Mouse (Mus musculus) neural tube, embryonic 10.5 days (tissue): Measurements from ENCODE around the gene Hmcn2.

ENCODE experiments used
- DNase-seq: peaks from one replicate; pipeline ENCODE4 v3.0.0-alpha.2; 2017; ENCODE audit warnings: low spot score; ENCODE audit errors: extremely low spot score

Hmcn2 gene

DNA sequence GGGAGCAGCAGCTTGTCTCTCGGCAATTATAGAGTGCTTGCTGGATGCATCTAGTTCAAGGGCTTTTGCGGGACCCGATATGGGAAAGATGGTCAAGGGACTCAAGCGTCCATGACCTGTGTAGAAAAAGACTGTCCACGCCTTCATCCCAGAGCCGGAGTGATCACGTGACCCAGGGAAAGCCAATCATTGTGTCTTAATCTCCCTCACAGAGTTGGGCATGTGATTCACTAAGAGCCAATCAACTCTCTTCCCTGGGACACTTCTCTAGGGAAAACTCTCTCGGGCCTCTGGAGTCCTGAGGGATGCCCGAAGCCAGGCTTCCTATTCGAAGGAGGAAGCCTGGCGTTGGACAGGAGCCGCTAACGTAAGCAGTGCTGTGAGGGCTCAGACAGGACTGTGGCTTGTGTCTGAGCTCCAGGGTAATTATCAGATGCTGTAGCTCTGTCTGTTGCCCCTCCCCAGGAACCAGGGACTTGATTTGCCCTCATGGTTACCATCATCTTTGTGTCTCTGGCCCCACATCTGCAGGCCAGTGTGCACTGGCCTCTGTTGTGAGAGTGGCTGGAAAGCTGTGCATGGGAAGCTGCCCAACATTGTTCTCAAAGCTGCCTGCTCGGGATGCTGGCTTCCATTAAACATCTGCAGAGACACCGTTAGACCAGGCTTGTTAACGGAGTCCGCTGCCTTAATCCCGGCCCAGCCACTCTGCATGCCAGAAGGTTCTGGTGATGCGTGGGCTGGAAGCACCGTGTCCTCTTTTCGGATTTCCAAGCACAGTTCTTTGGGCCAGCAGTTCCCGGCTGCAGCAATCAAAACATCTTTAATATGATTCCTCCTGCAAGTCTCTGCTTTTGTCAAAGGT lies 9.2 kb upstream of the Hmcn2 start:
- DNase-seq: no peak

DNA sequence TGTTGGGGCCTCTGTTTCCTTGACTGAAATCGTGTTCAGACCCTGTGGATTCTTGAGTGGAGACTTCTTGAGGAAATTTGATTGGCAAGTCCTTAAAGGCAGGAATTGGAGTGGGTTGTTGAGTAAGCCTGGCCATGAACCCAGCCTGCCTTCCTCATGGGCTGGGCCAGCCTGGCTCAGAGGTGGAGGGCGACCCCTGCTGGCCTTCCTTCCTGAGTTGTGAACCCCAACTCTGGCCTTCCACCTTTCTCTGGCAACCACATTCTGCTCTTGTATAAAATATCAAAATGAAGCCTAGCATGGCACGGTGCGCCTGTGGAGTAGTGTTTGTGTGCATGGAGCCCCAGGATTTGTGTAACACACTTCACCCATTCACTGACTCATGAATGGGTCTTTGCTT lies 8.5 kb upstream of the Hmcn2 start:
- no peak for DNase-seq

DNA sequence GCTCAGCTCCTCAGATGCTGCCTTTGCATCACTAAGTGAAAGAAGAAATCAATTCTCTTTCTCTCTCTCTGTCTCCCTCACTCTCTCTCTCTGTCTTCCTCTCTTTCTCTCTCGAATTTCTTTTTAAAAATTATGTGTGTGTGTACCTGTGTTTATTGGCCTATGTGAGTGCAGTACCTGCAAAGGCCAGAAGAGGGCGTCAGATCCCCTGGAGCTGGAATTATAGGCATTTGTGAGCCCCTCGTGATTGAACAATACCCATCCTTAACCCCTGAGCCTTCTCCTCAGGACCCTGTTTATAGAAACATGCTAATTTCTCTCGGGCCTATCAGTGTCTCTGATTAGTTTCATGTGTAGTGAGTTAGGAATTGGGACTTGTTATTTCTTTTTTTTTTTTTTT lies 6.0 kb upstream of the Hmcn2 start:
- no peak for DNase-seq

DNA sequence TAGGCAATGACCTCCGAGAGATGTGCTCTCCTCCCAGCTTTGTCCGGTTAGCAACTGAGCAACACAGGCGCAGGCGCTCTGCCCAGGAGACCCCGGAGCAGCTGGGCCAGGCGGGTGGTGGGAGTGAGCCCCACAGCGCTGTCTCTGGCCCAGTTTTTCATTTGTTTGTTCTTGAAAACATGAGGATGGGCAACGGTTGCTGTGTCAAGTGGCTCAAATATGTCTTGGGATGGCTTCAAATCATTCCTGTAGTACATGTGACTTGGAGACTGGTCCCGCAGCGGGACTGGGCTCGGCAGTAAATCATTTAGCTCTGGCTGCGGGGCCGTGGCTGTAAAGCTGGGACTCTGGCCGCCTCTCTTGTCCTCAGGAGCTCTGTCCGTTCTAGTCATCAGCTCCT lies 4.7 kb upstream of the Hmcn2 start:
- no peak for DNase-seq

- no peak for DNase-seq
Measured at GRCm38 (mm10) chr2:31318162-31318561, 3.9 kb downstream of the Hmcn2 start.

DNA sequence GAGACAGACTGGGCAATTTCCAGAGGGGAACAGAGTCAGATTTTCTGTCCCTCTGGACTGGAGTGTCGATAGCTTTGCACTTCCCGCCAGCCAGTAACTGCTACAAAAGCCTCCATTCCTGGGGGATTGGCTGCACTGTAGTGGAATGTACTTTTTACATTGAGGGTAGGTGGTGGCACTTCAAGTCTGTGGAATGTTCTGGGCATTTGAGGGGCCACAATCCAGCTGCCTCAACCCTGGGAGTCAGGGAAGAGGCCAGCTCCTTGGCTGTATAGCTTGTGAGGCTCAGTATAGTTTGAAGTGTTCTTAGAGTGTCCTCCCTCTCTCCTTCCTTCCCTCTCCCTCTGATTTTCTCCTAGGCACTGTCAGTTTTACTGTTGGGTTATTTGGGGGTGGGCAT lies 5.0 kb downstream of the Hmcn2 start:
- DNase-seq: no peak

- no peak for DNase-seq
Measured at GRCm38 (mm10) chr2:31327186-31327585, 13.0 kb downstream of the Hmcn2 start.

GRCm38 (mm10) chr2:31337706-31338330 lies 23.6 kb downstream of the Hmcn2 start:
- DNase-seq: peak; percentile 16

GRCm38 (mm10) chr2:31339826-31340225 lies 25.6 kb downstream of the Hmcn2 start:
- DNase-seq: peak; percentile 77

GRCm38 (mm10) chr2:31341726-31342535 lies 27.7 kb downstream of the Hmcn2 start:
- no peak for DNase-seq

DNA sequence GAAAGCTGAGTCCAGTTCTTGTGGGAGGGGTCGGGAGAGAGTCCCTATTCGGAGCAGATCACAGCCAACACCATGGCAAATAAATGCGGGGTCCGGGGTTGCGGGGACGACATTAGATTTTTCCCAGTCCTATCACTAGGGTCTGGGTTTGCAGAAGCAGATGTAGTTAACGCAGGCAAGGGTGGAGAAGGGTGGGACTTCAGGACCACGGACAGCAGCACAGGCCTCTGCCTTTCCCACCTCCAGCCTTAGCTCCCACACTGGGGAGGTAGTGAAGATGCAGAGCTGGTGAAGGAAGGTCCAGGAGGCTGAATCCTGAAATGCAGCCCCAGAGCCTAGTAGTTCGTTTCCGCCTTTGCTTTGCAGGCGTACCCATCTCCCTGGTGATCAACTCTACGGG lies 31.9 kb downstream of the Hmcn2 start:
- DNase-seq: peak; percentile 65

DNA sequence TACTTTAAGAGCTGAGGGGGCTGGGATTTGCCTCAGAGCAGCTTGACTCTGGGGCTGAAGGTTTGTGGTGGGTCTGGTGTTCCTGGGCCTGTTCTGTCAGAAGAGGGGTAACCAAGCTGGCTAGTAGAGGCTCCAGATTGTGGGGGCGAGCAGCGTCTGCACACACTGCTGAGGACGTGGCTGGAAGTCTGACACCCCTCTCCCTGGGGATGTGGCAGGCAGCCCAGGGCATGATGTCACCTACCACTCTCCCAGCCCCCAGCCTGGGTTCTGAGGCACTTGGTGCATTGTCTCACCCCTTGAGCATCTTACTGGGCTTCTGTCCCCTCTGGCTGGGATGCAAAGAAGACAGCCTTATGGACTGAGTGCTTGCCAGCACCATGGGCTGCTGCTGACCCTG lies 34.2 kb downstream of the Hmcn2 start:
- DNase-seq: no peak

- DNase-seq: no peak
Measured at GRCm38 (mm10) chr2:31348850-31349249, 34.6 kb downstream of the Hmcn2 start.

DNA sequence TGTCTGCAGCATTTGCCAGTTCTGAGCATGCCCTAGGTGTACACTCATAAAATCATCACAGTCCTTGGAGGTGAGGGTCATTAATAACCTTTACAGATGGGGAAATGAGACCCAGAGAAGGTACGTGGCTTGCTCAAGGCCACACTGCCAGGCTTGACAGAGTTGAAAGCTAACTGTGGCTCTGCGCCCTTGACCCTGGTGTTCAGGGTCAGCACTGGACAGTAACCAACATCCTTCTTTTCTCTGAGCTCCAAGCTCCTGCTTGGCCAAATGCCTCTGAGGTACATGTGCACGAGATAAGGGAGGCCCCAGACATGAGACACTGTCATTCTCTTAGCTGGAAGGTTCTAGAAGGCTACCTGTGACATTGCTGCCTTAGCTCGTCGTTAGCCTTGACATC lies 42.6 kb downstream of the Hmcn2 start:
- no peak for DNase-seq

GRCm38 (mm10) chr2:31359316-31359715 lies 45.1 kb downstream of the Hmcn2 start:
- DNase-seq: no peak

GRCm38 (mm10) chr2:31367186-31367585 lies 53.0 kb downstream of the Hmcn2 start:
- DNase-seq: no peak

DNA sequence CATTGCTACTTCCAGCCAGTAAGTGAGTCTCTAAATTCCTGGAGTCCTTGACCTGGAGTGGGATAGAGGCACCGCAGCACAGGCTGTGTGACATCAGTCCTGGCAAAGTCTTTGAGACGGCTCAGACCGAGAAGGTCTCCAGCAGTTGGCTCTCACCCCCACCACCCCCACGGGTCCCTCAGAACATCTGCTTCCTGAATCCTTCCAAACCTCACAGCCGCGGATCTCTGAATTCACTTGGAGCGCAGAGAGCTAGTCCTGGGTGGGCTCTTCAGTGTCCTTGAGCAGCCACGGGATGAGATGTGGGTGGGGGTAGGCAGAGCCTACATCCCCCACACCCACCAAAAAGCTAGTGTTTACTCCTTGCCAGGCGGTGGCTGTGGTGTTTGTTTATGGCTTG lies 57.2 kb downstream of the Hmcn2 start:
- DNase-seq: no peak

GRCm38 (mm10) chr2:31372186-31372585 lies 58.0 kb downstream of the Hmcn2 start:
- DNase-seq: no peak

- DNase-seq: no peak
Measured at GRCm38 (mm10) chr2:31374415-31374814, 60.2 kb downstream of the Hmcn2 start.

- no peak for DNase-seq
Measured at GRCm38 (mm10) chr2:31376057-31376456, 61.8 kb downstream of the Hmcn2 start.

DNA sequence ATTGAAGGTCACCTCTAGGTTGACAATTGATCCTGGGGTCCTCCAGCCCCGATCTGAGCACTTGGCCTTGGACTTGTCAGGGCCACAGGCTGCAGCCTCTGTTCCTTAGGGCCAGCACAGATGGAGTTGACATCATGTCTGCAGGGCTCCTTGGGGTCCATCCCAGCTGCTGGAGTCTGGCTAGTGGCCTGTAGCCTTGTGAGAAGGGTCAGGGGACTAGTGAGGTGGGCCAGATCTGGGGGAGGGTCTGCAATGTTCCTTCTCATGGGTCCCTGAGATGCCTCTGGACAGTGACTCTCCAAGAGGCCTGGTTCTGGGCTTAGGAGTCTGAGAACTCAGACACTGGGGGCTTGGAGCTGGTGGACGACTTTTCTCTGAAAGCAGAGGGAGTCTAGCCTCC lies 63.3 kb downstream of the Hmcn2 start:
- DNase-seq: no peak

DNA sequence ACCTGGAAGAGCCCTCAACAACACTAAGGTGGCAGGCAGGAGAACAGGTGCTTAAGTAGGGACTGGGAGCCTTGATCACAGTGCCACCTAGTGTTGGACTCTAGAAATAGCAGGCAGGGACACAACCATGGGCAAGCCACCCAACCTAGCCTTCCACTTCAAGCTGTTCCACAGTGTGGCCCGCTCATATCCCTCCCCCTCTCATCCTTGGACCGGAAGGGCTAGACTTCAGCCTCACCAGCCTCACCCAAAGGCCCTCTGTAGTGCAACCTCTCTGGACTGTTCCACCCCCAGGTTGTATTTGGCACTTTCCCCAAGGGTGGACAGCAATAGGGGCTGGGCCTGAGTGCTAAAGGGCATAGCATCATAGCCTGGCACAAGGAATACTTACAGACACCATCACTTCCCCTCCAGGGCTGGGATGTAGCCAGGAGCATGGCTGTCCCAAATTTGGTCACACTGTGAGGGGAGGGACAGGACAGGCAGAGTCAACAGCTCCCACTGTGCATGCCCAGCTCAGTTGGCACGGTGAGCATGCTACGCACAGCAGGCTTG lies 67.2 kb downstream of the Hmcn2 start:
- peak; percentile 61 for DNase-seq
